Mouse (Mus musculus): ENCODE results near the gene 2810408A11Rik.

- TF ChIP-seq CTCF (IDR thresholded peaks at IDR 0.05 in 2 of 3, conservative IDR thresholded peaks at IDR 0.05 in 1 of 3; ENCODE audit: control insufficient read depth in 1 of 3, insufficient read depth in 1 of 3, low read depth in 2 of 3, low read length in 3 of 3, poor library complexity in 1 of 3, severe bottlenecking in 1 of 3): no peak
- no peak for TF ChIP-seq MAX (IDR thresholded peaks at IDR 0.05; ENCODE audit: low read length)
- no peak for TF ChIP-seq RAD21 (IDR thresholded peaks at IDR 0.05; ENCODE audit: low read depth, low read length)
- no peak for TF ChIP-seq SMC3 (IDR thresholded peaks at IDR 0.05; ENCODE audit: low read depth, low read length)
Observed at GRCm38 (mm10) chr11:69879711-69880110, 21.1 kb downstream of the 2810408A11Rik start.
